Mouse (Mus musculus) liver, adult 2 months (tissue): ENCODE measurements at regions not wholly inside any gene's neighbourhood (a gene's known extent, or its start where the extent isn't known, plus 50 kb on each side); places are given as distances from the start of the nearest gene placed in this dataset.

Source experiments
- DNase-seq: peaks from one replicate; pipeline ENCODE4 v3.0.0-alpha.2; 2011; ENCODE audit warnings: low read depth, low spot score; ENCODE audit errors: extremely low read depth
- H3K27ac ChIP-seq: fragments of 200-500 bp; replicated peaks from 2 replicates; pipeline ENCODE4 v1.5.1; 2012; ENCODE audit warnings: low read depth, mild to moderate bottlenecking, control low read depth, inconsistent platforms, low read length; ENCODE audit not compliant: insufficient read depth
- H3K27me3 ChIP-seq: fragments of 200-500 bp; 2 replicates; pipeline ENCODE4 v1.6.1; 2012; ENCODE audit warnings: mild to moderate bottlenecking, moderate library complexity, low read length, inconsistent platforms; ENCODE audit not compliant: control insufficient read depth, insufficient read depth
- H3K36me3 ChIP-seq: fragments of 200-500 bp; 2 replicates; pipeline ENCODE4 v1.6.1; 2012; ENCODE audit warnings: low read length, inconsistent platforms; ENCODE audit not compliant: control insufficient read depth, insufficient read depth
- H3K4me1 ChIP-seq: fragments of 200-500 bp; 2 replicates; pipeline ENCODE4 v1.6.1; 2011; ENCODE audit warnings: low read length; ENCODE audit not compliant: control insufficient read depth, insufficient read depth
- H3K4me3 ChIP-seq: fragments of 200-500 bp; 2 replicates; pipeline ENCODE4 v1.5.1; 2011; ENCODE audit warnings: low read depth, mild to moderate bottlenecking, control low read depth, low read length, moderate library complexity; ENCODE audit not compliant: insufficient read depth
- H3K79me2 ChIP-seq: fragments of 200-500 bp; 2 replicates; pipeline ENCODE4 v1.6.1; 2012; ENCODE audit warnings: inconsistent platforms, mild to moderate bottlenecking, low read length, moderate library complexity; ENCODE audit not compliant: control insufficient read depth, insufficient read depth
- H3K9ac ChIP-seq: fragments of 200-500 bp; 2 replicates; pipeline ENCODE4 v1.6.1; 2012; ENCODE audit warnings: low read depth, mild to moderate bottlenecking, control low read depth, inconsistent platforms, low read length
- CTCF ChIP-seq: fragments of 200-500 bp; IDR thresholded peaks from 2 replicates; pipeline ENCODE4 v1.5.1; 2011; ENCODE audit warnings: low read depth, low read length, control low read depth
- POLR2A ChIP-seq: fragments of 200-500 bp; IDR thresholded peaks from 2 replicates; pipeline ENCODE4 v1.6.1; 2011; ENCODE audit warnings: low read length, control low read depth; ENCODE audit not compliant: insufficient read depth; ENCODE audit errors: extremely low read depth
- WGBS: fragments of 180-500 bp; shearing (Covaris S2); methylation state at CpG from one replicate; pipeline ENCODE4 v1.1.7; 2018; 5-methylcytosine and 5-hydroxymethylcytosine counted together

DNA sequence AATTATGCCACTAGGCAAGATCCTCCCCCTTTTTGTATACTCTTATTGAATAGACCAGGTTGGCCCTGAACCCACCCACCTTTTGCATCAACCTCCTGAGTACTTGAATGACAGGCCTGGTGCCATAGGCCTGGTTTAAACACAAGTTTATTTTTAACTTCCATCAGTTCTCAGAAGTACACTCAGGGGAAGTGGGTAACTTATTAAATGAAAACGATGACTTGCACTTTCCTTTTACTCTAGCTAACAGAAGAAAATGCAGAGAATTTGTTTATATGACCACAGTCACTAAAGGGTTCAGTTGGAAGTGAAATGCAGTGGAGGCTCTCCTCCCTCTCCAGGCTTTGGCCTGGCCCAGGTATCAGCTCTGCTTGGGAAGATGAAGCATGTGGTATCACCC, 295.9 kb downstream of the Lrrc3b start:
- H3K4me3 ChIP-seq: no peak overlapping the region
- H3K4me1 ChIP-seq: no peaks in the 10 kb centered on the region
- H3K79me2 ChIP-seq: no peaks in the 10 kb centered on the region
- 48% methylated on average over 1 of the region's 1 CpGs for WGBS
- TF ChIP-seq CTCF (no peak), POLR2A (no peak)
- no peak overlapping the region for H3K9ac ChIP-seq
- DNase-seq: no peak
- no peak overlapping the region for H3K27ac ChIP-seq
- no peaks in the 10 kb centered on the region for H3K36me3 ChIP-seq
- no peaks in the 10 kb centered on the region for H3K27me3 ChIP-seq

DNA sequence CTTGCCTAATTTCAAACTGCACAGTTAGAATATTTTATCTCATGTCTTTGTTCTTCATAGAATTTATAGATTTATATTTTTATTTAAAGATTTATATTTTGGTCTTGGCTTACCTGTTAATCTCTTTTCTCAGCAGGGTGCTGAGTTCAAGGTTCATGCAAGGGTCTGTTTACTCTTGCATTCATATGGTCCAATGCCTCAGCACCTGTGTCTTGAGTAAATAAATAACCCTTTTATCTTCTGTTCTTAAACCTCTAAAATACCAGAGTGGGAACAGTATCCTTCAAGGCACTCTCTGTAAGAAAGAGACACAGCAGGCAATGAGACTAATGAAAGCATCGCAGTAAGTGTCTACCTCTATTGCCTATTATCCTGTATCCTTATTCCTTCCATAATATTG, 290.3 kb downstream of the Lrrc3b start:
- Histone ChIP-seq H3K27ac (no peak overlapping the region), H3K4me3 (no peak overlapping the region), H3K79me2 (no peaks in the 10 kb centered on the region), H3K9ac (no peak overlapping the region), H3K4me1 (no peaks in the 10 kb centered on the region), H3K27me3 (no peaks in the 10 kb centered on the region), H3K36me3 (no peaks in the 10 kb centered on the region)
- TF ChIP-seq POLR2A (no peak), CTCF (no peak)
- 100% methylated on average over 1 of the region's 1 CpGs for WGBS
- DNase-seq: no peak
